Mouse (Mus musculus): Measurements from ENCODE around the gene Spats2l. TPM values are rescaled to one million over a fixed set of nuclear protein-coding genes. Genes with fewer than 3 reads are reported as not detected.

Spats2l gene
- polyA plus RNA-seq, 1 experiment, result not detected

- no peak overlapping the region for H3K4me3 ChIP-seq (ENCODE audit: insufficient read depth, low read length)
- H3K27ac ChIP-seq (ENCODE audit: insufficient read depth, low read depth, low read length), result no peak overlapping the region
- no peaks in the 10 kb centered on the region for H3K4me1 ChIP-seq (ENCODE audit: control insufficient read depth, insufficient read depth, low read length)
- TF ChIP-seq CTCF (IDR thresholded peaks at IDR 0.05; ENCODE audit: low read depth, low read length), result no peak
- no peak for TF ChIP-seq POLR2A (IDR thresholded peaks at IDR 0.05; ENCODE audit: borderline replicate concordance, low read depth, low read length)
Measured at GRCm38 (mm10) chr1:57776671-57777281, 2.8 kb downstream of the Spats2l start.

GRCm38 (mm10) chr1:57784300-57784699 lies 10.3 kb downstream of the Spats2l start:
- TF ChIP-seq CTCF (IDR thresholded peaks at IDR 0.05; ENCODE audit: low read depth, low read length) (no peak), POLR2A (IDR thresholded peaks at IDR 0.05; ENCODE audit: borderline replicate concordance, low read depth, low read length) (no peak)
- H3K4me3 ChIP-seq (ENCODE audit: insufficient read depth, low read length), result no peak overlapping the region
- no peaks in the 10 kb centered on the region for H3K4me1 ChIP-seq (ENCODE audit: control insufficient read depth, insufficient read depth, low read length)
- H3K27ac ChIP-seq (ENCODE audit: insufficient read depth, low read depth, low read length), result no peak overlapping the region

GRCm38 (mm10) chr1:57789831-57790230 lies 15.9 kb downstream of the Spats2l start:
- TF ChIP-seq POLR2A (IDR thresholded peaks at IDR 0.05; ENCODE audit: borderline replicate concordance, low read depth, low read length), result no peak
- no peak for TF ChIP-seq CTCF (IDR thresholded peaks at IDR 0.05; ENCODE audit: low read depth, low read length)
- no peak overlapping the region for H3K27ac ChIP-seq (ENCODE audit: insufficient read depth, low read depth, low read length)

GRCm38 (mm10) chr1:57792212-57792611 lies 18.2 kb downstream of the Spats2l start:
- H3K27ac ChIP-seq (ENCODE audit: insufficient read depth, low read depth, low read length), result no peak overlapping the region
- no peak overlapping the region for H3K4me3 ChIP-seq (ENCODE audit: insufficient read depth, low read length)
- no peaks in the 10 kb centered on the region for H3K4me1 ChIP-seq (ENCODE audit: control insufficient read depth, insufficient read depth, low read length)
- TF ChIP-seq POLR2A (IDR thresholded peaks at IDR 0.05; ENCODE audit: borderline replicate concordance, low read depth, low read length), result no peak
- no peak for TF ChIP-seq CTCF (IDR thresholded peaks at IDR 0.05; ENCODE audit: low read depth, low read length)

More at GRCm38 (mm10) chr1:57789831-57790230, 15.9 kb downstream of the Spats2l start:
- Histone ChIP-seq H3K4me1 (ENCODE audit: control insufficient read depth, insufficient read depth, low read length) (no peaks in the 10 kb centered on the region), H3K4me3 (ENCODE audit: insufficient read depth, low read length) (no peak overlapping the region)

GRCm38 (mm10) chr1:57795838-57796237 lies 21.9 kb downstream of the Spats2l start:
- TF ChIP-seq CTCF (IDR thresholded peaks at IDR 0.05; ENCODE audit: low read depth, low read length) (no peak), POLR2A (IDR thresholded peaks at IDR 0.05; ENCODE audit: borderline replicate concordance, low read depth, low read length) (no peak)
- Histone ChIP-seq H3K27ac (ENCODE audit: insufficient read depth, low read depth, low read length) (no peak overlapping the region), H3K4me1 (ENCODE audit: control insufficient read depth, insufficient read depth, low read length) (no peaks in the 10 kb centered on the region), H3K4me3 (ENCODE audit: insufficient read depth, low read length) (no peak overlapping the region)

- no peaks in the 10 kb centered on the region for H3K4me1 ChIP-seq (ENCODE audit: control insufficient read depth, insufficient read depth, low read length)
- H3K27ac ChIP-seq (ENCODE audit: insufficient read depth, low read depth, low read length), result no peak overlapping the region
- H3K4me3 ChIP-seq (ENCODE audit: insufficient read depth, low read length), result no peak overlapping the region
- TF ChIP-seq CTCF (IDR thresholded peaks at IDR 0.05; ENCODE audit: low read depth, low read length), result no peak
- TF ChIP-seq POLR2A (IDR thresholded peaks at IDR 0.05; ENCODE audit: borderline replicate concordance, low read depth, low read length), result no peak
Measured at GRCm38 (mm10) chr1:57799398-57799797, 25.4 kb downstream of the Spats2l start.

- Histone ChIP-seq H3K27ac (ENCODE audit: insufficient read depth, low read depth, low read length) (no peak overlapping the region), H3K4me3 (ENCODE audit: insufficient read depth, low read length) (no peak overlapping the region), H3K4me1 (ENCODE audit: control insufficient read depth, insufficient read depth, low read length) (no peaks in the 10 kb centered on the region)
- TF ChIP-seq POLR2A (IDR thresholded peaks at IDR 0.05; ENCODE audit: borderline replicate concordance, low read depth, low read length), result no peak
- TF ChIP-seq CTCF (IDR thresholded peaks at IDR 0.05; ENCODE audit: low read depth, low read length), result no peak
Measured at GRCm38 (mm10) chr1:57800846-57801245, 26.9 kb downstream of the Spats2l start.

- TF ChIP-seq POLR2A (IDR thresholded peaks at IDR 0.05; ENCODE audit: borderline replicate concordance, low read depth, low read length), result no peak
- TF ChIP-seq CTCF (IDR thresholded peaks at IDR 0.05; ENCODE audit: low read depth, low read length), result no peak
- Histone ChIP-seq H3K27ac (ENCODE audit: insufficient read depth, low read depth, low read length) (no peak overlapping the region), H3K4me1 (ENCODE audit: control insufficient read depth, insufficient read depth, low read length) (no peaks in the 10 kb centered on the region), H3K4me3 (ENCODE audit: insufficient read depth, low read length) (no peak overlapping the region)
Measured at GRCm38 (mm10) chr1:57806126-57806525, 32.2 kb downstream of the Spats2l start.

GRCm38 (mm10) chr1:57807882-57808281 lies 33.9 kb downstream of the Spats2l start:
- no peak for TF ChIP-seq CTCF (IDR thresholded peaks at IDR 0.05; ENCODE audit: low read depth, low read length)
- TF ChIP-seq POLR2A (IDR thresholded peaks at IDR 0.05; ENCODE audit: borderline replicate concordance, low read depth, low read length), result no peak
- H3K4me3 ChIP-seq (ENCODE audit: insufficient read depth, low read length), result no peak overlapping the region
- H3K27ac ChIP-seq (ENCODE audit: insufficient read depth, low read depth, low read length), result no peak overlapping the region
- H3K4me1 ChIP-seq (ENCODE audit: control insufficient read depth, insufficient read depth, low read length), result no peaks in the 10 kb centered on the region

- H3K4me3 ChIP-seq (ENCODE audit: insufficient read depth, low read length), result no peak overlapping the region
- TF ChIP-seq POLR2A (IDR thresholded peaks at IDR 0.05; ENCODE audit: borderline replicate concordance, low read depth, low read length), result no peak
- H3K27ac ChIP-seq (ENCODE audit: insufficient read depth, low read depth, low read length), result no peak overlapping the region
- no peaks in the 10 kb centered on the region for H3K4me1 ChIP-seq (ENCODE audit: control insufficient read depth, insufficient read depth, low read length)
Measured at GRCm38 (mm10) chr1:57810221-57810620, 36.3 kb downstream of the Spats2l start.
